Mouse (Mus musculus) adrenal gland, postnatal 0 days (tissue): ENCODE data around the gene Atf7ip2. TPM values are rescaled to one million over a fixed set of nuclear protein-coding genes. Genes with fewer than 3 reads are reported as not detected.

Experiments used
- microRNA-seq: library from miRNA; unstranded; fragments of <30 nt; microRNA quantifications from one replicate; pipeline ENCODE4, GENCODE M21; 2016; ENCODE audit warnings: borderline replicate concordance; ENCODE audit not compliant: insufficient number of aligned reads
- polyA plus RNA-seq: library from polyadenylated mRNA; unstranded; fragments of >200 nt; fragmentation: Nextera tagmentation; extraction: Ambion mirVana; gene quantifications from 2 replicates; pipeline ENCODE4 v1.2.1, GENCODE M21; 2015

Atf7ip2 gene
- polyA plus RNA-seq, result 1.7 and 2.1 TPM in 2 replicates

DNA sequence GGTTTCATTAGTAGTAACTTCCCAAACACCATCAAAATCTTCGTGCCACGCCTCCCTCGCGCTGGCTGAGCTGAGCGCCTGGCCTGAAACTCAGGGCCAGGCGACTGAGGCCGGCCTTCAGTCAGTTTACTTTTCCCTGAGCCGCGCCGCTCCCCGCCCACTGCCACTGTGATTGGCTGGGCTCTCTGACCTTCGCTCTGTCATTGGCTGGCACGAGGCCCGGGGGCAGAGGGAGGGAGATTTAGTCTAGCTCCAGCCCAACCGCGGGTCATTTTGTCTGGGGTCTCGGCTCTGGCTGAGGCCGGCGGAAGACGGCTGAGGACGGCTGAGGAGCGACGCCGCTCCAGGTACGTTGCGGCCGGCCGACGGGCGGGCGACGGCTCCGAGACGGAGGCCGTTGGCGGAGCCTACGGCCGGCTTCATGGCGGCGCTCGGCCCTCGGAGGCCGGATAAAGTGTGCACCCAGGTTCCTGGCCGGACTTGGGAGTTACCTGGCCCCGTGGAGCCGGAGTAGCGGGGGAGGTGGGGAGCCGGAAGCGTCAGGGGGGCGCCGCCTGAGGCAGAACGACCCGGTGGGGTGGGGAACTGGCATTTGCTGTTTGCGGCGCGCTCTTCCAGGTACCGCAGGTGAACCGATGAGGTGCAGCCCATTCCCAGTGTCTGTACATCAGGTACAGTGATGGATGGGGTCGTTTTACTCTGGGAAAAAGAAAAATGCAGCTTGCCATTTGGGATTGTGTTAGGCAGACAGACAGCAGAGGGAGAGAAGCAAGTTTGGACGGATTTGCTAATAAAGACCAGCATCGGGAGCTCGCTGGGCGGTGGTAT is at the start of gene Atf7ip2:
Atf7ip2 (plus strand) TSS at position 34 of the 828 bp plus-strand sequence.

DNA sequence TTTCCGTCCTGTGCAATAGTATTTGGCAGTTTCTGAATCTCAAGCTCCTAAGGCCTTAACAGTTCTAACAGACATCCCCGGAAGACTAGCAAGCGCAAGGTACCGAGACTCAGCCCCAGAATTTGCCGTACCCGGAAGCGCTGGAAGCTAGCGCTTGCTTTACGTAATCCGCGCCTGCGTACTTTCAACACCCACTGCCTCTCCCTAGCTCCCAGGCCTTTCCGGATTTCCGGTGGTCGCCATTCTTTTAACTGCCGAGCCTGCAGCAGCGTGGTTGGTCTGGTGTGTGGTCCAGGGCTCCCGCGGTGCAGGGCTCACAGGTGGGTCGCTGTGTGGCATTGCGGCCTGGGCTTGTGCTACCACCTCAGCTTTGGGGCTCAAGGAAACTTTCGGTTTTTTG is 22.5 kb upstream of the Atf7ip2 start, which contains the start of gene Rpl39l:
Rpl39l (plus strand) TSS at position 222 of the 400 bp plus-strand sequence.

Small RNA genes lying within 50 kb of the gene (microRNA-seq; reads per million reads assigned to microRNA genes)
- gene Gm22932, result not detected

Other genes with a start within 250 kb of the Atf7ip2 start
- gene Grin2a, start 197.2 kb upstream of the Atf7ip2 start, polyA plus RNA-seq, result 0.65 and 0.66 TPM in 2 replicates
- gene Rpl39l, start 22.5 kb upstream of the Atf7ip2 start, polyA plus RNA-seq, result 0.54 TPM in 1 of 2 replicates, not detected in the other
- gene Emp2, start 121.3 kb downstream of the Atf7ip2 start, polyA plus RNA-seq, result 12.4 and 18.3 TPM in 2 replicates
- gene Tekt5, start 202.8 kb downstream of the Atf7ip2 start, polyA plus RNA-seq, result 0.29 TPM in 1 of 2 replicates, not detected in the other
- 32.1 and 33.1 TPM in 2 replicates for gene Nubp1, start 219.2 kb downstream of the Atf7ip2 start, polyA plus RNA-seq